Mouse (Mus musculus) hindbrain, embryonic 14.5 days (tissue): ENCODE data around the gene Casp9. TPM values are rescaled to one million over a fixed set of nuclear protein-coding genes. Genes with fewer than 3 reads are reported as not detected.
A peak's percentile ranks its signal among the peaks of the same experiment; 100 is the strongest.

ENCODE experiments used
- ATAC-seq: fragments of 200-750 bp; cut with Nextera tagmentation; 2 replicates; pipeline ENCODE4 v1.8.0; 2017; ENCODE audit warnings: moderate number of reproducible peaks, mild to moderate bottlenecking, moderate TSS enrichment, moderate library complexity; ENCODE audit not compliant: low FRiP score
- DNase-seq: peaks from one replicate; pipeline ENCODE4 v3.0.0-alpha.2; 2015; ENCODE audit warnings: low spot score
- H3K27ac ChIP-seq: fragments of 300-500 bp; sonication (generic); 2 replicates; pipeline ENCODE4 v1.5.1; 2014; ENCODE audit warnings: mild to moderate bottlenecking, moderate library complexity
- H3K27me3 ChIP-seq: fragments of 300-500 bp; sonication (generic); 2 replicates; pipeline ENCODE4 v1.6.1; 2014; ENCODE audit warnings: mild to moderate bottlenecking, low read length, mixed read lengths; ENCODE audit not compliant: control insufficient read depth, insufficient read depth
- H3K36me3 ChIP-seq: fragments of 300-500 bp; sonication (generic); replicated peaks from 2 replicates; pipeline ENCODE4 v1.6.1; 2014; ENCODE audit not compliant: control insufficient read depth, insufficient read depth
- H3K4me1 ChIP-seq: fragments of 300-500 bp; sonication (generic); replicated peaks from 2 replicates; pipeline ENCODE4 v1.6.1; 2014; ENCODE audit warnings: antibody characterized with exemption, low read length, mixed read lengths; ENCODE audit not compliant: control insufficient read depth, insufficient read depth
- H3K4me2 ChIP-seq: fragments of 300-500 bp; sonication (generic); replicated peaks from 2 replicates; pipeline ENCODE4 v1.6.1; 2014; ENCODE audit warnings: mild to moderate bottlenecking, moderate library complexity
- H3K4me3 ChIP-seq: fragments of 300-500 bp; sonication (generic); replicated peaks from 2 replicates; pipeline ENCODE4 v1.5.1; 2014; ENCODE audit warnings: mild to moderate bottlenecking, low read length
- H3K9ac ChIP-seq: fragments of 300-500 bp; sonication (generic); 2 replicates; pipeline ENCODE4 v1.6.1; 2014
- H3K9me3 ChIP-seq: fragments of 300-500 bp; sonication (generic); 2 replicates; pipeline ENCODE4 v1.6.1; 2016; ENCODE audit warnings: low read length; ENCODE audit not compliant: control insufficient read depth
- WGBS: fragments of 180-500 bp; shearing (Covaris S2); extraction: QIAGEN DNeasy Blood & Tissue Kit; methylation state at CpG from one replicate; pipeline ENCODE4 v1.1.7; 2014; 5-methylcytosine and 5-hydroxymethylcytosine counted together
- polyA plus RNA-seq: library from polyadenylated mRNA; unstranded; fragments of >200 nt; fragmentation: Nextera tagmentation; extraction: Ambion mirVana; gene quantifications from 2 replicates; pipeline ENCODE4 v1.2.1, GENCODE M21; 2014

Gene Casp9
- 17.6 and 18.7 TPM in 2 replicates for polyA plus RNA-seq

DNA sequence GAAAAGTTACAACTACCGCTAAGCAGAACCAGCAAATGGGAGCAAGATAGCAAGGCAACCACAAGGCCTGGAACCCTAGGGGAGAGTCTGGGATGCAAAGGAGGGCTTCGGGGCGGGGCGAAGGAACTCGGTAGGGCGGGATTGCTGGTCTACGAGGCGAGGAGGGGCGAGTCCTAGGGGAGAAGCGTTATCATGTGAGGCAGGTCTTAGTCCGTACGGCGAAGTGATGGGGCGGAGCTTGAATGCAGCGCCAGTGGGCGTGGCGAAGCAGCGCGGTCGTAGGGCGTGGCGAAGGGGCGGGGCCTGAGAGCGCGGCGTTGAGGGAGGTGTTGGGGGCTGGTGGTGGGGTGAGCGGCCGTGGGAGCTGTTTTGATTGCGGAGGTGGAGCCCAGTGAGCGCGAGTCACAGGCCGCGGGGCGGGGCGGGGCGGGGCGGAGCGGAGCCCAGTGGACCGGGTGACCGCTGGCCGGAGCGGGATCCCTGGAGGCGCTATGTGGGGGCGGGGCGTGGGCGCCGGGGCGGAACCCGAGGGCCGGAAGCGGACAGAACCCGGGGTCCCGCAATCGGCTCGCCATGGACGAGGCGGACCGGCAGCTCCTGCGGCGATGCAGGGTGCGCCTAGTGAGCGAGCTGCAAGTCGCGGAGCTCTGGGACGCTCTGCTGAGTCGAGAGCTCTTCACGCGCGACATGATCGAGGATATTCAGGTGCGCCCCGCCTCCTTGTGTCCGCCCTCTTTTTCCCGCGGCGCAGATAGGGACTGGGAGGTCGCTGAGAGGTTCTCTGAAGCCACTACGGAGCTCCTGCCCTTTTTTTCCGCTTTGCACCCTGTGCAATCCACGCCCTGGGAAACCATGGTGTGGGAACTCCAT lies at the start of gene Casp9:
Casp9 (plus strand) TSS at position 331 of the 870 bp plus-strand sequence.
- H3K27ac ChIP-seq: peak within 1 kb of the TSS; percentile 92
- H3K4me3 ChIP-seq: peak within 1 kb of the TSS; percentile 77
- H3K4me2 ChIP-seq: peak within 1 kb of the TSS; percentile 69
- no peaks in the 10 kb centered on the region for H3K9me3 ChIP-seq
- peak within 1 kb of the TSS; percentile 71 for H3K9ac ChIP-seq
- under 1% methylated on average over 76 of the region's 80 CpGs for WGBS
- no peaks in the 10 kb centered on the region for H3K27me3 ChIP-seq
- H3K36me3 ChIP-seq: peaks cover 15% of the 10 kb centered on the region; the same call in 1 of the 2 replicates
- H3K4me1 ChIP-seq: peaks cover 21% of the 10 kb centered on the region
- ATAC-seq (peak; percentile 77), DNase-seq (peak; percentile 92)

GRCm38 (mm10) chr4:141746578-141747346 lies 46.6 kb upstream of the Casp9 start, which contains the start of gene Agmat:
TSS of gene Agmat (plus strand) at chr4:141746672.
- WGBS: 29% methylated on average over 25 of the region's 25 CpGs
- no peak for ATAC-seq

DNA sequence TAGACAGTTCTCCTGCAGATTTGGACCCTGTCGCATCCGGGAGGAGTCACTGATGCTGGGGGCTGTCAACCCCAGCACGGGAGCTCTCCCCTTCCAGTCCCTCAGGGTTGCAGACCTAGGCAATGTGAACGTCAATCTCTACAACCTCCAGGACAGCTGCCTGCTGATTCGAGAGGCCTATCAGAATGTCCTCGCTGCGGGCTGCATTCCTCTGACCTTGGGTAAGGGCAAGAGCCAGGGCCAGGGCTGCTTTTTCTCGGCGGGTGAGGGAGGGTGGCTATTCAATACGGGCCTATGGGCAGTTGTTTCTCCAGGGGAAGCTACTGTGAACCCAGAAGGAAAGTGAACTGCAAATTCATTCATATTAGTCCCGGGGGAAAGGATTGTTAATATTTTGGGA lies 43.9 kb upstream of the Casp9 start:
- Histone ChIP-seq H3K27me3 (no peaks in the 10 kb centered on the region), H3K36me3 (no peaks in the 10 kb centered on the region), H3K9me3 (no peaks in the 10 kb centered on the region), H3K4me1 (no peaks in the 10 kb centered on the region), H3K4me3 (no peak overlapping the region), H3K9ac (no peak overlapping the region), H3K4me2 (no peak overlapping the region), H3K27ac (no peak overlapping the region)
- no peak for ATAC-seq
- WGBS: 28% methylated on average over 11 of the region's 11 CpGs
- no peak for DNase-seq

More at GRCm38 (mm10) chr4:141746578-141747346, 46.6 kb upstream of the Casp9 start, which contains the start of gene Agmat:
- no peak for DNase-seq
- no peak within 1 kb of the TSS for H3K9ac ChIP-seq
- no peaks in the 10 kb centered on the region for H3K4me1 ChIP-seq
- H3K9me3 ChIP-seq: no peaks in the 10 kb centered on the region
- no peak within 1 kb of the TSS for H3K4me3 ChIP-seq
- H3K27ac ChIP-seq: no peak within 1 kb of the TSS
- H3K36me3 ChIP-seq: no peaks in the 10 kb centered on the region
- no peak within 1 kb of the TSS for H3K4me2 ChIP-seq
- H3K27me3 ChIP-seq: no peaks in the 10 kb centered on the region

- Histone ChIP-seq H3K4me3 (no peak overlapping the region), H3K4me2 (no peak overlapping the region), H3K9ac (no peak overlapping the region), H3K27me3 (no peaks in the 10 kb centered on the region), H3K27ac (no peak overlapping the region), H3K4me1 (no peaks in the 10 kb centered on the region), H3K9me3 (no peaks in the 10 kb centered on the region), H3K36me3 (no peaks in the 10 kb centered on the region)
- DNase-seq: no peak
- 62% methylated on average over 3 of the region's 3 CpGs for WGBS
- ATAC-seq: no peak
These were observed 42.6 kb upstream of the Casp9 start for GRCm38 (mm10) chr4:141750826-141751225.

- no peak overlapping the region for H3K27ac ChIP-seq
- H3K4me2 ChIP-seq: no peak overlapping the region
- no peaks in the 10 kb centered on the region for H3K36me3 ChIP-seq
- no peaks in the 10 kb centered on the region for H3K4me1 ChIP-seq
- H3K27me3 ChIP-seq: no peaks in the 10 kb centered on the region
- DNase-seq: no peak
- H3K9me3 ChIP-seq: no peaks in the 10 kb centered on the region
- H3K9ac ChIP-seq: no peak overlapping the region
- H3K4me3 ChIP-seq: no peak overlapping the region
- WGBS: 35% methylated on average over 4 of the region's 4 CpGs
- no peak for ATAC-seq
These were observed 41.9 kb upstream of the Casp9 start for GRCm38 (mm10) chr4:141751419-141752075.

GRCm38 (mm10) chr4:141752076-141752421 lies 41.4 kb upstream of the Casp9 start:
- Histone ChIP-seq H3K36me3 (no peaks in the 10 kb centered on the region), H3K27me3 (no peaks in the 10 kb centered on the region), H3K4me3 (no peak overlapping the region), H3K9ac (no peak overlapping the region), H3K4me2 (no peak overlapping the region), H3K9me3 (no peaks in the 10 kb centered on the region), H3K4me1 (no peaks in the 10 kb centered on the region), H3K27ac (no peak overlapping the region)
- ATAC-seq (no peak), DNase-seq (no peak)
- WGBS: 13% methylated on average over 4 of the region's 4 CpGs

DNA sequence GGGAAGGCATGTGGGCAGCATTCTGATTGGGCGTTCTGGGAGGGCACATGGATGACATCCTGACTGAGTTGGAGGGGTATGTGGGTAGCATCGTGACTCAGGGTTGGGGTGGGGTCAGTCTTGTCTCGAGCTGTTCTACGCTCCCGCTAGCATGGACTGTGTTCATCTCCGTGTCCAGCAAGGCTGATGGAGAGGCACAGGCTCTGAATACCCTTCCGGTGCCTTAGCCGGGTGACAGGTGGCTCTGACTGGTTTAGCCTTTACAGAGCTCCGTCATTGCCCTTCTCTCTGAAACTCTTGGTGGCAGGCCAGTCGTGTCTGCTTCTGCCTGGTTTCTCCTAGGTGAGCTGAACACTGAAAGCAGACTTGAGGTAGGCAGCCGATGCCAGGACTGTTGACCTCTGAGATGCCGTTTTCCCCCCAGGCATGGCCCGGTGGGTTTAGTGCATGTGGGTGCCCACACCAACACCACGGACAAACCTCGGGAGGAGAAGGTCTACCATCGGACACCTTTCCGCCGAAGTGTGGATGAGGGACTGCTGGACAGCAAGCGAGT lies 38.0 kb upstream of the Casp9 start:
- Histone ChIP-seq H3K36me3 (0 out of 2 replicates have a peak, but pooled peaks cover 3% of the 10 kb centered on the region), H3K4me1 (no peaks in the 10 kb centered on the region), H3K27ac (no peak overlapping the region), H3K9me3 (no peaks in the 10 kb centered on the region), H3K4me2 (no peak overlapping the region), H3K4me3 (no peak overlapping the region), H3K27me3 (no peaks in the 10 kb centered on the region), H3K9ac (no peak overlapping the region)
- ATAC-seq: no peak
- no peak for DNase-seq
- 93% methylated on average over 19 of the region's 19 CpGs for WGBS

GRCm38 (mm10) chr4:141757124-141757523 lies 36.3 kb upstream of the Casp9 start:
- ATAC-seq (no peak), DNase-seq (no peak)
- no peaks in the 10 kb centered on the region for H3K9me3 ChIP-seq
- no peaks in the 10 kb centered on the region for H3K27me3 ChIP-seq
- H3K36me3 ChIP-seq: peaks cover 9% of the 10 kb centered on the region
- no peak overlapping the region for H3K27ac ChIP-seq
- H3K4me1 ChIP-seq: no peaks in the 10 kb centered on the region
- no peak overlapping the region for H3K4me2 ChIP-seq
- no peak overlapping the region for H3K9ac ChIP-seq
- 90% methylated on average over 3 of the region's 3 CpGs for whole genome bisulfite sequencing
- no peak overlapping the region for H3K4me3 ChIP-seq
